Mouse (Mus musculus) retina, embryonic 14.5 days (tissue): ENCODE measurements around the gene Gbx2.

Experiments used
- DNase-seq: peaks from one replicate; pipeline ENCODE4 v3.0.0-alpha.2; 2015; ENCODE audit warnings: low spot score

Gene Gbx2

GRCm38 (mm10) chr1:89935493-89936348 is 4.7 kb upstream of the Gbx2 start:
- DNase-seq = no peak

GRCm38 (mm10) chr1:89934316-89935260 is 3.6 kb upstream of the Gbx2 start:
- DNase-seq = no peak

GRCm38 (mm10) chr1:89933786-89934185 is 2.8 kb upstream of the Gbx2 start:
- DNase-seq = no peak

GRCm38 (mm10) chr1:89933028-89933427 is 2.0 kb upstream of the Gbx2 start:
- no peak for DNase-seq

- DNase-seq = no peak
These were observed 1.6 kb upstream of the Gbx2 start for GRCm38 (mm10) chr1:89932616-89933015.

GRCm38 (mm10) chr1:89932021-89932423 is 1.0 kb upstream of the Gbx2 start:
- DNase-seq = no peak

GRCm38 (mm10) chr1:89930551-89930950 is 428 bp downstream of the Gbx2 start:
- DNase-seq = no peak

- no peak for DNase-seq
These were observed 1.1 kb downstream of the Gbx2 start for GRCm38 (mm10) chr1:89929721-89930505.

- DNase-seq = no peak
These were observed 1.8 kb downstream of the Gbx2 start for GRCm38 (mm10) chr1:89929181-89929580.

- no peak for DNase-seq
These were observed 2.3 kb downstream of the Gbx2 start for GRCm38 (mm10) chr1:89928676-89929075.

- no peak for DNase-seq
These were observed 3.8 kb downstream of the Gbx2 start for GRCm38 (mm10) chr1:89927061-89927661.

- DNase-seq = no peak
These were observed 4.4 kb downstream of the Gbx2 start for GRCm38 (mm10) chr1:89926583-89927060.

- DNase-seq = no peak
These were observed 5.3 kb downstream of the Gbx2 start for GRCm38 (mm10) chr1:89925501-89926190.

- DNase-seq = no peak
These were observed 7.3 kb downstream of the Gbx2 start for GRCm38 (mm10) chr1:89923642-89924020.

GRCm38 (mm10) chr1:89922883-89923641 is 7.9 kb downstream of the Gbx2 start:
- peak; percentile 74 for DNase-seq

- peak; percentile 43 for DNase-seq
These were observed 8.7 kb downstream of the Gbx2 start for GRCm38 (mm10) chr1:89922282-89922681.

- no peak for DNase-seq
These were observed 9.2 kb downstream of the Gbx2 start for GRCm38 (mm10) chr1:89921806-89922205.

GRCm38 (mm10) chr1:89919206-89919605 is 11.8 kb downstream of the Gbx2 start:
- no peak for DNase-seq

- DNase-seq = no peak
These were observed 12.9 kb downstream of the Gbx2 start for GRCm38 (mm10) chr1:89918111-89918510.

- no peak for DNase-seq
These were observed 17.4 kb downstream of the Gbx2 start for GRCm38 (mm10) chr1:89913611-89914010.
